Mouse (Mus musculus) thymus, adult 2 months (tissue): Measurements from ENCODE around the gene Mapk12. TPM values are rescaled to one million over a fixed set of nuclear protein-coding genes. Genes with fewer than 3 reads are reported as not detected.

Experiments used
- DNase-seq: peaks from one replicate; pipeline ENCODE4 v3.0.0; 2021
- H3K27ac ChIP-seq: fragments of 200-500 bp; 2 replicates; pipeline ENCODE4 v1.5.1; 2012; ENCODE audit warnings: low read length, control low read depth; ENCODE audit not compliant: control insufficient read depth, insufficient read depth
- H3K27me3 ChIP-seq: fragments of 200-500 bp; 2 replicates; pipeline ENCODE4 v1.6.1; 2012; ENCODE audit warnings: mild to moderate bottlenecking, low read length, moderate library complexity, mixed read lengths; ENCODE audit not compliant: control insufficient read depth, insufficient read depth
- H3K36me3 ChIP-seq: fragments of 200-500 bp; 2 replicates; pipeline ENCODE4 v1.6.1; 2012; ENCODE audit warnings: mild to moderate bottlenecking, low read length, moderate library complexity; ENCODE audit not compliant: control insufficient read depth, insufficient read depth
- H3K4me1 ChIP-seq: fragments of 200-500 bp; replicated peaks from 2 replicates; pipeline ENCODE4 v1.6.1; 2012; ENCODE audit warnings: low read length; ENCODE audit not compliant: control insufficient read depth, insufficient read depth
- H3K4me3 ChIP-seq: fragments of 200-500 bp; 2 replicates; pipeline ENCODE4 v1.5.1; 2012; ENCODE audit warnings: mild to moderate bottlenecking, low read length, control low read depth, moderate library complexity; ENCODE audit not compliant: control insufficient read depth, insufficient read depth
- CTCF ChIP-seq: fragments of 200-500 bp; IDR thresholded peaks from 2 replicates; pipeline ENCODE4 v1.5.1; 2012; ENCODE audit warnings: mild to moderate bottlenecking, control low read depth, low read length, moderate library complexity, borderline replicate concordance; ENCODE audit not compliant: control insufficient read depth, poor library complexity, insufficient read depth; ENCODE audit errors: extremely low read depth
- POLR2A ChIP-seq: fragments of 200-500 bp; IDR thresholded peaks from 2 replicates; pipeline ENCODE4 v1.6.1; 2012; ENCODE audit warnings: mild to moderate bottlenecking, low read length, control low read depth, moderate library complexity; ENCODE audit not compliant: control insufficient read depth, poor library complexity, insufficient read depth; ENCODE audit errors: extremely low read depth
- WGBS: fragments of 180-500 bp; shearing (Covaris S2); methylation state at CpG from one replicate; pipeline ENCODE4 v1.1.7; 2018; 5-methylcytosine and 5-hydroxymethylcytosine counted together
- polyA plus RNA-seq: library from polyadenylated mRNA; depleted of rRNA; stranded (reverse); fragments of >200 nt; gene quantifications from 2 replicates; pipeline ENCODE4 v1.2.3, GENCODE M21; 2012

The Mapk12 gene
- polyA plus RNA-seq, 1 experiment: 2.9 TPM

GRCm38 (mm10) chr15:89171526-89172051, 31.1 kb upstream of the Mapk12 start:
- 89% methylated on average over 5 of the region's 5 CpGs for WGBS
- H3K27ac ChIP-seq: no peak overlapping the region
- H3K36me3 ChIP-seq: no peaks in the 10 kb centered on the region
- TF ChIP-seq CTCF (no peak), POLR2A (no peak)
- H3K4me3 ChIP-seq: no peak overlapping the region
- DNase-seq: no peak
- H3K4me1 ChIP-seq: peaks cover 16% of the 10 kb centered on the region
- no peaks in the 10 kb centered on the region; the same call in none of the 2 replicates for H3K27me3 ChIP-seq

GRCm38 (mm10) chr15:89170102-89170501, 29.6 kb upstream of the Mapk12 start:
- H3K4me3 ChIP-seq: no peak overlapping the region
- H3K36me3 ChIP-seq: no peaks in the 10 kb centered on the region
- H3K4me1 ChIP-seq: peaks cover 16% of the 10 kb centered on the region
- no peak for TF ChIP-seq POLR2A
- TF ChIP-seq CTCF: no peak
- no peak overlapping the region for H3K27ac ChIP-seq
- H3K27me3 ChIP-seq: no peaks in the 10 kb centered on the region; the same call in none of the 2 replicates
- no peak for DNase-seq
- 76% methylated on average over 3 of the region's 3 CpGs for WGBS

- H3K27ac ChIP-seq: no peak overlapping the region
- no peak for DNase-seq
- no peaks in the 10 kb centered on the region; the same call in none of the 2 replicates for H3K27me3 ChIP-seq
- WGBS: 93% methylated on average over 10 of the region's 10 CpGs
- peaks cover 16% of the 10 kb centered on the region for H3K4me1 ChIP-seq
- TF ChIP-seq POLR2A (no peak), CTCF (no peak)
- no peak overlapping the region for H3K4me3 ChIP-seq
- H3K36me3 ChIP-seq: no peaks in the 10 kb centered on the region
Observed at GRCm38 (mm10) chr15:89169431-89169830, 28.9 kb upstream of the Mapk12 start.

- Histone ChIP-seq H3K27ac (no peak overlapping the region), H3K36me3 (no peaks in the 10 kb centered on the region), H3K4me1 (peaks cover 16% of the 10 kb centered on the region), H3K27me3 (no peaks in the 10 kb centered on the region; the same call in none of the 2 replicates), H3K4me3 (no peak overlapping the region)
- TF ChIP-seq POLR2A: no peak
- no peak for TF ChIP-seq CTCF
- 93% methylated on average over 10 of the region's 10 CpGs for WGBS
- DNase-seq: no peak
Observed at GRCm38 (mm10) chr15:89168922-89169321, 28.4 kb upstream of the Mapk12 start.

GRCm38 (mm10) chr15:89165478-89165877, 25.0 kb upstream of the Mapk12 start:
- TF ChIP-seq POLR2A: no peak
- no peak for TF ChIP-seq CTCF
- Histone ChIP-seq H3K27me3 (no peaks in the 10 kb centered on the region), H3K27ac (no peak overlapping the region), H3K4me3 (no peak overlapping the region), H3K36me3 (no peaks in the 10 kb centered on the region), H3K4me1 (no peaks in the 10 kb centered on the region)
- WGBS: 83% methylated on average over 12 of the region's 12 CpGs
- no peak for DNase-seq

GRCm38 (mm10) chr15:89161397-89161796, 20.9 kb upstream of the Mapk12 start:
- Histone ChIP-seq H3K36me3 (no peaks in the 10 kb centered on the region), H3K4me1 (no peaks in the 10 kb centered on the region), H3K27ac (no peak overlapping the region), H3K27me3 (no peaks in the 10 kb centered on the region), H3K4me3 (no peak overlapping the region)
- no peak for DNase-seq
- no peak for TF ChIP-seq POLR2A
- no peak for TF ChIP-seq CTCF
- WGBS: 63% methylated on average over 9 of the region's 9 CpGs

GRCm38 (mm10) chr15:89158516-89158915, 18.0 kb upstream of the Mapk12 start:
- Histone ChIP-seq H3K27me3 (no peaks in the 10 kb centered on the region), H3K4me1 (no peaks in the 10 kb centered on the region), H3K4me3 (no peak overlapping the region), H3K36me3 (no peaks in the 10 kb centered on the region), H3K27ac (no peak overlapping the region)
- WGBS: 97% methylated on average over 16 of the region's 16 CpGs
- no peak for TF ChIP-seq CTCF
- no peak for TF ChIP-seq POLR2A
- DNase-seq: no peak
